Mouse (Mus musculus): ENCODE results near the gene Mrpl33. TPM values are rescaled to one million over a fixed set of nuclear protein-coding genes. Genes with fewer than 3 reads are reported as not detected.

Gene Mrpl33
- polyA plus RNA-seq, 1 experiment from 2014 or later = 313 TPM

- DNase-seq (ENCODE audit: low spot score) (peak; percentile 24), ATAC-seq (no peak)
- no peak overlapping the region for H3K4me3 ChIP-seq (ENCODE audit: low read depth, low read length)
- H3K4me2 ChIP-seq (replicated peaks; ENCODE audit: low read depth, low read length) = no peak overlapping the region
- H3K4me1 ChIP-seq (ENCODE audit: insufficient read depth, low read depth, low read length) = peaks cover 6% of the 10 kb centered on the region; the same call in 1 of the 2 replicates
- H3K9me3 ChIP-seq (ENCODE audit: low read length) = no peaks in the 10 kb centered on the region
- H3K36me3 ChIP-seq (ENCODE audit: insufficient read depth, low read length) = 0 out of 2 replicates have a peak, but pooled peaks cover 3% of the 10 kb centered on the region
- H3K27ac ChIP-seq (ENCODE audit: low read length) = peak overlapping the region; percentile 58; the same call in 1 of the 2 replicates
- H3K27me3 ChIP-seq (replicated peaks; ENCODE audit: insufficient read depth, low read length) = no peaks in the 10 kb centered on the region
- 95% methylated on average over 1 of the region's 1 CpGs for WGBS
- TF ChIP-seq EP300 (IDR thresholded peaks at IDR 0.05) = no peak
- no peak for TF ChIP-seq CTCF (IDR thresholded peaks at IDR 0.05)
- no peak overlapping the region for H3K9ac ChIP-seq (replicated peaks; ENCODE audit: low read depth)
Measured at GRCm38 (mm10) chr5:31611186-31611585, 14.5 kb downstream of the Mrpl33 start.

GRCm38 (mm10) chr5:31613852-31614286, 17.1 kb downstream of the Mrpl33 start:
- peaks cover 11% of the 10 kb centered on the region for H3K36me3 ChIP-seq (ENCODE audit: insufficient read depth, low read length)
- H3K27ac ChIP-seq (ENCODE audit: low read length) = peak overlapping the region; percentile 93
- peak overlapping the region; percentile 53 for H3K4me2 ChIP-seq (replicated peaks; ENCODE audit: low read depth, low read length)
- H3K9ac ChIP-seq (replicated peaks; ENCODE audit: low read depth) = peak overlapping the region; percentile 67
- H3K27me3 ChIP-seq (replicated peaks; ENCODE audit: insufficient read depth, low read length) = no peaks in the 10 kb centered on the region
- WGBS = under 1% methylated on average over 37 of the region's 37 CpGs
- no peaks in the 10 kb centered on the region for H3K9me3 ChIP-seq (ENCODE audit: low read length)
- peak; percentile 93 for ATAC-seq
- TF ChIP-seq CTCF (IDR thresholded peaks at IDR 0.05) (peak; percentile 71), EP300 (IDR thresholded peaks at IDR 0.05) (no peak)
- DNase-seq (ENCODE audit: low spot score) = peak; percentile 94
- peak overlapping the region; percentile 59 for H3K4me3 ChIP-seq (ENCODE audit: low read depth, low read length)
- H3K4me1 ChIP-seq (ENCODE audit: insufficient read depth, low read depth, low read length) = peaks cover 6% of the 10 kb centered on the region; the same call in 1 of the 2 replicates

- peak overlapping the region; percentile 93 for H3K27ac ChIP-seq (ENCODE audit: low read length)
- H3K4me2 ChIP-seq (replicated peaks; ENCODE audit: low read depth, low read length) = peak overlapping the region; percentile 53
- no peaks in the 10 kb centered on the region for H3K27me3 ChIP-seq (replicated peaks; ENCODE audit: insufficient read depth, low read length)
- peak overlapping the region; percentile 59 for H3K4me3 ChIP-seq (ENCODE audit: low read depth, low read length)
- 42% methylated on average over 6 of the region's 6 CpGs for WGBS
- TF ChIP-seq EP300 (IDR thresholded peaks at IDR 0.05) = no peak
- no peak for TF ChIP-seq CTCF (IDR thresholded peaks at IDR 0.05)
- H3K4me1 ChIP-seq (ENCODE audit: insufficient read depth, low read depth, low read length) = peaks cover 6% of the 10 kb centered on the region; the same call in 1 of the 2 replicates
- H3K9me3 ChIP-seq (ENCODE audit: low read length) = no peaks in the 10 kb centered on the region
- DNase-seq (ENCODE audit: low spot score) (no peak), ATAC-seq (no peak)
- H3K36me3 ChIP-seq (ENCODE audit: insufficient read depth, low read length) = peaks cover 11% of the 10 kb centered on the region
- H3K9ac ChIP-seq (replicated peaks; ENCODE audit: low read depth) = peak overlapping the region; percentile 67
Measured at GRCm38 (mm10) chr5:31614339-31615025, 17.7 kb downstream of the Mrpl33 start.

GRCm38 (mm10) chr5:31620326-31620725, 23.6 kb downstream of the Mrpl33 start:
- Histone ChIP-seq H3K9me3 (ENCODE audit: low read length) (no peaks in the 10 kb centered on the region), H3K9ac (replicated peaks; ENCODE audit: low read depth) (no peak overlapping the region), H3K4me1 (ENCODE audit: insufficient read depth, low read depth, low read length) (no peaks in the 10 kb centered on the region), H3K4me2 (replicated peaks; ENCODE audit: low read depth, low read length) (no peak overlapping the region), H3K27me3 (replicated peaks; ENCODE audit: insufficient read depth, low read length) (no peaks in the 10 kb centered on the region), H3K4me3 (ENCODE audit: low read depth, low read length) (no peak overlapping the region), H3K36me3 (ENCODE audit: insufficient read depth, low read length) (peaks cover 11% of the 10 kb centered on the region), H3K27ac (ENCODE audit: low read length) (no peak overlapping the region)
- no peak for ATAC-seq
- WGBS = 91% methylated on average over 3 of the region's 3 CpGs
- DNase-seq (ENCODE audit: low spot score) = no peak
- no peak for TF ChIP-seq CTCF (IDR thresholded peaks at IDR 0.05)

- Histone ChIP-seq H3K27me3 (replicated peaks; ENCODE audit: insufficient read depth, low read length) (no peaks in the 10 kb centered on the region), H3K36me3 (ENCODE audit: insufficient read depth, low read length) (no peaks in the 10 kb centered on the region), H3K27ac (ENCODE audit: low read length) (no peak overlapping the region), H3K9ac (replicated peaks; ENCODE audit: low read depth) (no peak overlapping the region), H3K4me3 (ENCODE audit: low read depth, low read length) (no peak overlapping the region), H3K4me2 (replicated peaks; ENCODE audit: low read depth, low read length) (no peak overlapping the region), H3K9me3 (ENCODE audit: low read length) (no peaks in the 10 kb centered on the region), H3K4me1 (ENCODE audit: insufficient read depth, low read depth, low read length) (no peaks in the 10 kb centered on the region)
- 40% methylated on average over 3 of the region's 3 CpGs for WGBS
- TF ChIP-seq EP300 (IDR thresholded peaks at IDR 0.05) (no peak), CTCF (IDR thresholded peaks at IDR 0.05) (no peak)
- DNase-seq (ENCODE audit: low spot score) (peak; percentile 24), ATAC-seq (no peak)
Measured at GRCm38 (mm10) chr5:31627117-31627516, 30.4 kb downstream of the Mrpl33 start.

- no peak overlapping the region for H3K27ac ChIP-seq (ENCODE audit: low read length)
- no peak for TF ChIP-seq CTCF (IDR thresholded peaks at IDR 0.05)
- no peak for TF ChIP-seq EP300 (IDR thresholded peaks at IDR 0.05)
Measured at GRCm38 (mm10) chr5:31627562-31628526, 31.1 kb downstream of the Mrpl33 start.

More at GRCm38 (mm10) chr5:31627562-31628526, 31.1 kb downstream of the Mrpl33 start:
- 64% methylated on average over 9 of the region's 9 CpGs for WGBS
- Histone ChIP-seq H3K4me3 (ENCODE audit: low read depth, low read length) (no peak overlapping the region), H3K27me3 (replicated peaks; ENCODE audit: insufficient read depth, low read length) (no peaks in the 10 kb centered on the region), H3K9ac (replicated peaks; ENCODE audit: low read depth) (no peak overlapping the region), H3K4me1 (ENCODE audit: insufficient read depth, low read depth, low read length) (no peaks in the 10 kb centered on the region), H3K9me3 (ENCODE audit: low read length) (no peaks in the 10 kb centered on the region), H3K4me2 (replicated peaks; ENCODE audit: low read depth, low read length) (no peak overlapping the region), H3K36me3 (ENCODE audit: insufficient read depth, low read length) (no peaks in the 10 kb centered on the region)
- no peak for ATAC-seq
- no peak for DNase-seq (ENCODE audit: low spot score)

Measured in lung, postnatal 0 days (tissue).